Mouse (Mus musculus) embryonic facial prominence, embryonic 13.5 days (tissue): ENCODE measurements at regions not wholly inside any gene's neighbourhood (a gene's known extent, or its start where the extent isn't known, plus 50 kb on each side); places are given as distances from the start of the nearest gene placed in this dataset.

Source experiments
- ATAC-seq: fragments of 200-750 bp; cut with Nextera tagmentation; 2 replicates; pipeline ENCODE4 v1.8.0; 2017; ENCODE audit warnings: low read depth; ENCODE audit not compliant: insufficient number of reproducible peaks, insufficient read depth, low FRiP score, low TSS enrichment
- H3K27ac ChIP-seq: fragments of 300-500 bp; sonication (generic); 2 replicates; pipeline ENCODE4 v1.5.1; 2015; ENCODE audit warnings: moderate library complexity, mild to moderate bottlenecking, inconsistent platforms
- H3K27me3 ChIP-seq: fragments of 300-500 bp; sonication (generic); 2 replicates; pipeline ENCODE4 v1.6.1; 2015; ENCODE audit warnings: mild to moderate bottlenecking, inconsistent platforms
- H3K36me3 ChIP-seq: fragments of 300-500 bp; sonication (generic); 2 replicates; pipeline ENCODE4 v1.6.1; 2015; ENCODE audit warnings: mild to moderate bottlenecking, inconsistent platforms
- H3K4me1 ChIP-seq: fragments of 300-500 bp; sonication (generic); 2 replicates; pipeline ENCODE4 v1.6.1; 2015; ENCODE audit warnings: inconsistent platforms
- H3K4me2 ChIP-seq: fragments of 300-500 bp; sonication (generic); 2 replicates; pipeline ENCODE4 v1.6.1; 2015; ENCODE audit warnings: moderate library complexity, mild to moderate bottlenecking, inconsistent platforms
- H3K4me3 ChIP-seq: fragments of 300-500 bp; sonication (generic); 2 replicates; pipeline ENCODE4 v1.5.1; 2015; ENCODE audit warnings: mild to moderate bottlenecking, inconsistent platforms
- H3K9ac ChIP-seq: fragments of 300-500 bp; sonication (generic); 2 replicates; pipeline ENCODE4 v1.6.1; 2015; ENCODE audit warnings: mild to moderate bottlenecking, inconsistent platforms
- H3K9me3 ChIP-seq: fragments of 300-500 bp; sonication (generic); 2 replicates; pipeline ENCODE4 v1.6.1; 2016; ENCODE audit warnings: inconsistent platforms
- WGBS: fragments of 180-500 bp; shearing (Covaris S2); methylation state at CpG from one replicate; pipeline ENCODE4 v1.1.7; 2015; ENCODE audit warnings: mixed read lengths; 5-methylcytosine and 5-hydroxymethylcytosine counted together

GRCm38 (mm10) chr4:55851027-55851426, 318.8 kb upstream of the Klf4 start:
- 79% methylated on average over 5 of the region's 5 CpGs for WGBS
- H3K36me3 ChIP-seq, result no peaks in the 10 kb centered on the region
- H3K9ac ChIP-seq, result no peak overlapping the region
- no peaks in the 10 kb centered on the region for H3K4me1 ChIP-seq
- H3K27ac ChIP-seq, result no peak overlapping the region
- no peak for ATAC-seq
- no peak overlapping the region for H3K4me2 ChIP-seq
- H3K9me3 ChIP-seq, result no peaks in the 10 kb centered on the region
- H3K27me3 ChIP-seq, result no peaks in the 10 kb centered on the region
- H3K4me3 ChIP-seq, result no peak overlapping the region

- peaks cover 25% of the 10 kb centered on the region for H3K4me1 ChIP-seq
- no peak for ATAC-seq
- no peaks in the 10 kb centered on the region for H3K9me3 ChIP-seq
- WGBS, result 46% methylated on average over 12 of the region's 12 CpGs
- H3K4me2 ChIP-seq, result no peak overlapping the region; the same call in 1 of the 2 replicates
- no peaks in the 10 kb centered on the region for H3K27me3 ChIP-seq
- no peak overlapping the region for H3K4me3 ChIP-seq
- peak overlapping the region; percentile 68; the same call in 1 of the 2 replicates for H3K27ac ChIP-seq
- no peak overlapping the region for H3K9ac ChIP-seq
- H3K36me3 ChIP-seq, result no peaks in the 10 kb centered on the region
Observed at GRCm38 (mm10) chr4:55843727-55844401, 311.6 kb upstream of the Klf4 start.

- no peaks in the 10 kb centered on the region for H3K27me3 ChIP-seq
- no peak for ATAC-seq
- no peak overlapping the region for H3K27ac ChIP-seq
- H3K9me3 ChIP-seq, result no peaks in the 10 kb centered on the region
- H3K4me3 ChIP-seq, result no peak overlapping the region
- H3K9ac ChIP-seq, result no peak overlapping the region
- H3K36me3 ChIP-seq, result no peaks in the 10 kb centered on the region
- 81% methylated on average over 3 of the region's 3 CpGs for WGBS
- no peak overlapping the region for H3K4me2 ChIP-seq
- peaks cover 9% of the 10 kb centered on the region; the same call in 1 of the 2 replicates for H3K4me1 ChIP-seq
Observed at GRCm38 (mm10) chr4:55838568-55838967, 306.3 kb upstream of the Klf4 start.

- H3K4me1 ChIP-seq, result no peaks in the 10 kb centered on the region
- H3K4me3 ChIP-seq, result no peak overlapping the region
- H3K27me3 ChIP-seq, result no peaks in the 10 kb centered on the region
- no peaks in the 10 kb centered on the region for H3K36me3 ChIP-seq
- H3K9ac ChIP-seq, result no peak overlapping the region
- H3K4me2 ChIP-seq, result no peak overlapping the region
- no peak overlapping the region for H3K27ac ChIP-seq
- H3K9me3 ChIP-seq, result no peaks in the 10 kb centered on the region
- ATAC-seq, result no peak
- WGBS, result 90% methylated on average over 9 of the region's 9 CpGs
Observed at GRCm38 (mm10) chr4:55824047-55824760, 291.9 kb upstream of the Klf4 start.

GRCm38 (mm10) chr4:55823583-55823982, 291.3 kb upstream of the Klf4 start:
- 84% methylated on average over 1 of the region's 1 CpGs for WGBS
- Histone ChIP-seq H3K9ac (no peak overlapping the region), H3K4me1 (no peaks in the 10 kb centered on the region), H3K9me3 (no peaks in the 10 kb centered on the region), H3K4me3 (no peak overlapping the region), H3K27ac (no peak overlapping the region), H3K27me3 (no peaks in the 10 kb centered on the region), H3K36me3 (no peaks in the 10 kb centered on the region), H3K4me2 (no peak overlapping the region)
- ATAC-seq, result no peak

- Histone ChIP-seq H3K9me3 (no peaks in the 10 kb centered on the region), H3K36me3 (no peaks in the 10 kb centered on the region), H3K27me3 (no peaks in the 10 kb centered on the region), H3K27ac (no peak overlapping the region), H3K4me3 (no peak overlapping the region), H3K4me1 (no peaks in the 10 kb centered on the region), H3K9ac (no peak overlapping the region), H3K4me2 (no peak overlapping the region)
- 81% methylated on average over 4 of the region's 4 CpGs for WGBS
- no peak for ATAC-seq
Observed at GRCm38 (mm10) chr4:55817035-55817818, 285.0 kb upstream of the Klf4 start.

- 86% methylated on average over 3 of the region's 3 CpGs for WGBS
- no peak overlapping the region for H3K27ac ChIP-seq
- H3K27me3 ChIP-seq, result no peaks in the 10 kb centered on the region
- H3K9me3 ChIP-seq, result no peaks in the 10 kb centered on the region
- no peak overlapping the region for H3K9ac ChIP-seq
- ATAC-seq, result no peak
- no peak overlapping the region for H3K4me2 ChIP-seq
- H3K4me3 ChIP-seq, result no peak overlapping the region
- H3K4me1 ChIP-seq, result no peaks in the 10 kb centered on the region
- H3K36me3 ChIP-seq, result no peaks in the 10 kb centered on the region
Observed at GRCm38 (mm10) chr4:55815832-55816231, 283.6 kb upstream of the Klf4 start.

- no peaks in the 10 kb centered on the region for H3K9me3 ChIP-seq
- H3K36me3 ChIP-seq, result no peaks in the 10 kb centered on the region
- 85% methylated on average over 8 of the region's 8 CpGs for WGBS
- no peak for ATAC-seq
- no peak overlapping the region for H3K9ac ChIP-seq
- no peak overlapping the region for H3K27ac ChIP-seq
- no peak overlapping the region for H3K4me2 ChIP-seq
- no peak overlapping the region for H3K4me3 ChIP-seq
- no peaks in the 10 kb centered on the region for H3K27me3 ChIP-seq
- H3K4me1 ChIP-seq, result no peaks in the 10 kb centered on the region
Observed at GRCm38 (mm10) chr4:55812846-55813245, 280.6 kb upstream of the Klf4 start.

GRCm38 (mm10) chr4:55811656-55812055, 279.4 kb upstream of the Klf4 start:
- Histone ChIP-seq H3K9ac (no peak overlapping the region), H3K27ac (no peak overlapping the region), H3K4me2 (no peak overlapping the region), H3K27me3 (peaks cover 4% of the 10 kb centered on the region; the same call in 1 of the 2 replicates), H3K4me1 (no peaks in the 10 kb centered on the region), H3K36me3 (no peaks in the 10 kb centered on the region), H3K9me3 (no peaks in the 10 kb centered on the region), H3K4me3 (no peak overlapping the region)
- no peak for ATAC-seq
- WGBS, result 67% methylated on average over 3 of the region's 3 CpGs

GRCm38 (mm10) chr4:55808501-55808900, 276.2 kb upstream of the Klf4 start:
- 87% methylated on average over 5 of the region's 5 CpGs for WGBS
- no peak for ATAC-seq

GRCm38 (mm10) chr4:55806799-55807198, 274.5 kb upstream of the Klf4 start:
- no peak overlapping the region for H3K4me3 ChIP-seq
- no peak for ATAC-seq
- WGBS, result 92% methylated on average over 3 of the region's 3 CpGs

More at GRCm38 (mm10) chr4:55808501-55808900, 276.2 kb upstream of the Klf4 start:
- H3K4me3 ChIP-seq, result no peak overlapping the region
- H3K36me3 ChIP-seq, result no peaks in the 10 kb centered on the region
- H3K9ac ChIP-seq, result no peak overlapping the region
- H3K4me2 ChIP-seq, result no peak overlapping the region
- H3K27me3 ChIP-seq, result peaks cover 6% of the 10 kb centered on the region
- no peak overlapping the region for H3K27ac ChIP-seq
- H3K9me3 ChIP-seq, result no peaks in the 10 kb centered on the region
- H3K4me1 ChIP-seq, result no peaks in the 10 kb centered on the region

More at GRCm38 (mm10) chr4:55806799-55807198, 274.5 kb upstream of the Klf4 start:
- Histone ChIP-seq H3K36me3 (no peaks in the 10 kb centered on the region), H3K9me3 (no peaks in the 10 kb centered on the region), H3K27ac (no peak overlapping the region), H3K4me2 (no peak overlapping the region), H3K9ac (no peak overlapping the region), H3K27me3 (peaks cover 6% of the 10 kb centered on the region), H3K4me1 (no peaks in the 10 kb centered on the region)
